Mouse (Mus musculus): ENCODE results near the gene Gm13287.

GRCm38 (mm10) chr4:88838828-88839227 lies 35.8 kb downstream of the Gm13287 start:
- TF ChIP-seq CTCF (IDR thresholded peaks at IDR 0.05; ENCODE audit: low read depth) (peak; percentile 41; the same call in 1 of the 2 replicates), EP300 (IDR thresholded peaks at IDR 0.05; ENCODE audit: low read depth) (no peak)

All from liver, embryonic 14.5 days (tissue).